Mouse (Mus musculus) olfactory bulb, adult 2 months (tissue): ENCODE data around the gene Rgr.

Experiments used
- CTCF ChIP-seq: fragments of 200-500 bp; IDR thresholded peaks from 2 replicates; pipeline ENCODE4 v1.5.1; 2012; ENCODE audit warnings: low read depth, mild to moderate bottlenecking, low read length, moderate library complexity; ENCODE audit not compliant: insufficient read depth
- POLR2A ChIP-seq: fragments of 200-500 bp; IDR thresholded peaks from 2 replicates; pipeline ENCODE4 v1.6.1; 2012; ENCODE audit warnings: mild to moderate bottlenecking, low read depth, low read length, moderate library complexity; ENCODE audit not compliant: insufficient read depth

- TF ChIP-seq POLR2A, result no peak
- TF ChIP-seq CTCF, result no peak
Observed at GRCm38 (mm10) chr14:37027951-37028350, 20.8 kb downstream of the Rgr start.
